Mouse (Mus musculus): ENCODE measurements at regions not wholly inside any gene's neighbourhood (a gene's known extent, or its start where the extent isn't known, plus 50 kb on each side); places are given as distances from the start of the nearest gene placed in this dataset.

- TF ChIP-seq CTCF (IDR thresholded peaks at IDR 0.05; ENCODE audit: borderline replicate concordance, extremely low read depth, insufficient read depth, insufficient read length) (no peak), POLR2A (IDR thresholded peaks at IDR 0.05; ENCODE audit: borderline replicate concordance, extremely low read depth, insufficient read depth, insufficient read length, poor library complexity, severe bottlenecking) (no peak)
These were observed 75.5 kb upstream of the Lef1 start for GRCm38 (mm10) chr3:131034774-131035173.
